Mouse (Mus musculus) embryonic facial prominence, embryonic 10.5 days (tissue): ENCODE results near the gene Erg28. TPM values are rescaled to one million over a fixed set of nuclear protein-coding genes. Genes with fewer than 3 reads are reported as not detected.

Experiments
- DNase-seq: peaks from one replicate; pipeline ENCODE4 v3.0.0-alpha.2; 2017; ENCODE audit warnings: low spot score
- H3K27ac ChIP-seq: fragments of 300-500 bp; sonication (generic); replicated peaks from 2 replicates; pipeline ENCODE4 v1.5.1; 2016; ENCODE audit warnings: mild to moderate bottlenecking
- H3K27me3 ChIP-seq: fragments of 300-500 bp; sonication (generic); replicated peaks from 2 replicates; pipeline ENCODE4 v1.6.1; 2016; ENCODE audit warnings: low read depth, mild to moderate bottlenecking; ENCODE audit not compliant: poor library complexity, severe bottlenecking
- H3K36me3 ChIP-seq: fragments of 300-500 bp; sonication (generic); replicated peaks from 2 replicates; pipeline ENCODE4 v1.6.1; 2016; ENCODE audit warnings: mild to moderate bottlenecking, moderate library complexity
- H3K4me1 ChIP-seq: fragments of 300-500 bp; sonication (generic); 2 replicates; pipeline ENCODE4 v1.6.1; 2016
- H3K4me3 ChIP-seq: fragments of 300-500 bp; sonication (generic); 2 replicates; pipeline ENCODE4 v1.5.1; 2016; ENCODE audit warnings: mild to moderate bottlenecking, moderate library complexity
- H3K9me3 ChIP-seq: fragments of 300-500 bp; sonication (generic); 2 replicates; pipeline ENCODE4 v1.6.1; 2016; ENCODE audit warnings: mild to moderate bottlenecking
- WGBS: fragments of 180-500 bp; shearing (Covaris S2); methylation state at CpG from one replicate; pipeline ENCODE4 v1.1.7; 2016; 5-methylcytosine and 5-hydroxymethylcytosine counted together
- polyA plus RNA-seq: library from polyadenylated mRNA; unstranded; fragments of >200 nt; fragmentation: Nextera tagmentation; extraction: Ambion mirVana; gene quantifications from 2 replicates; pipeline ENCODE4 v1.2.1, GENCODE M21; 2016

The Erg28 gene
- polyA plus RNA-seq, 1 experiment from 2014 or later: 102 TPM

DNA sequence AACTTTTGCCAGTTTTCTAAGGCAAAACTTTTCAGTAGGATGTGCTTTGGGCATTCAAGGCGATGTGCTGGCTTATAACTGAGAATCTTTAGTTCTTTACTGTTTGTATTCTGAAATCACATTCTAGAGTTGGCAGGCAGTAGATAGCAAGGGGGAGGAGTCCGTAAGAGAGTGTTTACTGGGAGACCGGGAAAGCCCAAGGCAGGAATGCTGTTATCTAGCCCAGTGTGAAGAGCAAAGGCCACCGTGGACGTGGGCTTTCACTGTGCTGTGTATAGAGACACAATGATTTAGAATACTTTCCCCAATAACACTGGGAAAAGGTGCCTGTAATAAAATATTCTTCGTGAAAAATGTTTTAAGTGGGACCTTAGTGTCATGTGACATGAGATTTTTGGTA is 14.6 kb downstream of the Erg28 start:
- H3K36me3 ChIP-seq: peaks cover 43% of the 10 kb centered on the region
- H3K4me3 ChIP-seq: no peak overlapping the region
- H3K27me3 ChIP-seq: no peaks in the 10 kb centered on the region
- no peaks in the 10 kb centered on the region for H3K4me1 ChIP-seq
- WGBS: 78% methylated on average over 6 of the region's 6 CpGs
- no peak overlapping the region for H3K27ac ChIP-seq
- DNase-seq: no peak
- H3K9me3 ChIP-seq: no peaks in the 10 kb centered on the region

DNA sequence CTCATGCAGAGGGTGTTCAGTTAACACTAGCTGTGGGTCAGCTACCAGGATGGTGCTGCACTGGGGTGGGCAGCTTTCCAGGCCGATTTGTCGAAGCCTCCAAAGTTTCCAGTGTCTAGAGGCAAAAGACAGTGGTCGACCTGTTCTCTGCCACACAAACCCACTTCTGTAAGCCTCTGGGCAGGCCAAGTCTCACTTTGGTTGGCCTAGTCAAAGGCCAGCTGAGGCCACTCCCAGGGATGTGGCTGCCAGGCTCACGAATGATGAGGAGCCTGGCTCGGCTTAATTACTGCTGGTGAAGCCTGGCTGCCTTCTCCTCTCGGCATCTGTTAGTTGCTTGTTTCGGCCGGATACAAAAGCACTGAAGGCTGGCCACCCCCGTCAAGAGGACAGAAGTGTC is 24.3 kb downstream of the Erg28 start:
- no peaks in the 10 kb centered on the region for H3K36me3 ChIP-seq
- no peak overlapping the region for H3K27ac ChIP-seq
- DNase-seq: no peak
- 41% methylated on average over 9 of the region's 9 CpGs for WGBS
- no peaks in the 10 kb centered on the region for H3K9me3 ChIP-seq
- no peaks in the 10 kb centered on the region for H3K27me3 ChIP-seq
- H3K4me1 ChIP-seq: peaks cover 6% of the 10 kb centered on the region
- H3K4me3 ChIP-seq: no peak overlapping the region

DNA sequence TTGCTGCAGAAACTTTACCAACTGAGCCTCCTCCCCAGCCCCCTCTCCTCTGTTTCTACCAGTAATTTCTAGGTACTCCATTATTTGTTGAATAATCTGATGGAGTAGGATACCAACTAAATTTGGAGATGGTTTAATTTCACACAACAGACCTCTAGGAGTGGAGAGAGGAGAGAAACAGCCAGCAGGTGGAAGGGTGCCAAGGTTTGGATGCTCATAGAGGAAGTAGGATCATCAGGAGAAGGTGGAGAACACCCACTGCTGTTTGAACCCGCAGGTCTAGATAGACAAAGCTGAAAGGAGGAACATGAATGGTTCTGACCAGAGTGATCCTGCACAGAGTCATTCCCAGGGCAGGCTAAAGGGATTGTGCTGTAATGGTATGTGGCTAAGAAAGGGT is 28.8 kb downstream of the Erg28 start:
- WGBS: 88% methylated on average over 1 of the region's 1 CpGs
- Histone ChIP-seq H3K27me3 (no peaks in the 10 kb centered on the region), H3K9me3 (no peaks in the 10 kb centered on the region), H3K36me3 (no peaks in the 10 kb centered on the region), H3K4me3 (no peak overlapping the region), H3K4me1 (peaks cover 9% of the 10 kb centered on the region), H3K27ac (no peak overlapping the region)
- DNase-seq: no peak

DNA sequence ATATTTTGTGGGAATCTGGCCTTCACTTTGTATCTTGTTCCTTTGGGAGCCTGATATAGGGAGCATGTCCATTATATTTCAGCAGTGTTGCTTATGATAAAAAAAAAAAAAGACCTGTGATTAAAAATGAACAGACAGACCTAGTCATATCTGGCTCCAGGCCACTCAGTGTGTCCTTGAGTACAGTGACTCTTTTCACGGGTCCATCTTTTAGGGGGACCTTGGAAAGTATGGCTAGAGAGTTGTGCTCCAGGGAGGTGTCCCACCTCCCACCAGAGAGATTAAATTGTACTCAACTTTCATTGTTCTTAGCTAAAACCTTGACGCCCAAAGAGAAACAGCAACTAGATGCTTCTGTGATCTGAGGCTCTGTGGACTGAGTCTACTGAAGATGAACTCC is 30.3 kb downstream of the Erg28 start:
- no peak overlapping the region for H3K4me3 ChIP-seq
- H3K36me3 ChIP-seq: no peaks in the 10 kb centered on the region
- no peak for DNase-seq
- 88% methylated on average over 2 of the region's 2 CpGs for WGBS
- no peak overlapping the region for H3K27ac ChIP-seq
- 0 out of 2 replicates have a peak, but pooled peaks cover 3% of the 10 kb centered on the region for H3K4me1 ChIP-seq
- H3K27me3 ChIP-seq: no peaks in the 10 kb centered on the region
- H3K9me3 ChIP-seq: no peaks in the 10 kb centered on the region

DNA sequence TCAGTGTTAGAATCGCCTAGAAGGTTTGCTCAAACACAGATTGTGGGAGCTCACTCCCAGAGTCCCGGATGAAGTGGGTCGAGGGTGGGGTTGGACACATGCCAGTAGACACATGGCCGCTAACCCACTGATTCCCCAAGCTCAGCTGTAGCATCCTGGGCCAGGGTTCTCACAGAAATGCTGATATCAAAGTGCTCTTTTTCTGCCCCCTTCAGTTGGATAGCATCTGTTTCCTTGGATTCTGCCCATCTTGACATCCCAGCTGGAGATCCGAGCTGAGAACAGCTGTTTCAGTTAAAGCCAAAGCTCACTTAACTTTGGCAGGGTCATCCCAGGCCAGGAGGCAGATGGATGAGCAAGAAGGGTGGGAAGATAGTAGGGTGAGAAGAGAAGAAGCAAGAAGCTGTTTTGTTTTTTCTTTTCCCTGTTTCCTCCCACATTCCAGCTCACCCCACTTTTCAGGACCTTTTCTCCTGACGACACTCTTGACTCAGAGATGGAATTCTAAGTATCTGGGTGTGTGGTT is 31.5 kb downstream of the Erg28 start:
- Histone ChIP-seq H3K27ac (no peak overlapping the region), H3K27me3 (no peaks in the 10 kb centered on the region), H3K9me3 (no peaks in the 10 kb centered on the region), H3K4me3 (no peak overlapping the region), H3K36me3 (no peaks in the 10 kb centered on the region), H3K4me1 (0 out of 2 replicates have a peak, but pooled peaks cover 3% of the 10 kb centered on the region)
- DNase-seq: no peak
- 77% methylated on average over 6 of the region's 6 CpGs for WGBS

DNA sequence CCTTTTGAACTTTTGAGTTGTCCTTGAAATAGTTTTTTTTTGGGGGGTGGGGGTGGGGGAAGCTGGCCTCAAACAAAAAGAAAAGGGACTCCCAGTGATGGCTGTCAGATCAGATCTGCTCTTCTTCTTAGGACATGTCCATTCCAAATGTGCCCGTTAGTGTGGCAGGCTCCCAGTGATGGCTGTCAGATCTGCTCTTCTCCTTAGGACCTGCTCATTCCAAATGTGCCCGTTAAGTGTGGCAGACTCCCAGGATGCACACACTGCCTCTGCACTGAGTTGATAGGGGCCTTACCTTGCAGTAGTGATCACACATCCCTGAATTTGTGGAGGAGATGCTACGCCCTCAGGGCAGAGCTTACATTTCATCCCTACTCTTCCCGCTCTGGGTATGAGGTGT is 32.2 kb downstream of the Erg28 start:
- H3K36me3 ChIP-seq: no peaks in the 10 kb centered on the region
- no peak overlapping the region for H3K4me3 ChIP-seq
- no peaks in the 10 kb centered on the region for H3K9me3 ChIP-seq
- no peak overlapping the region for H3K27ac ChIP-seq
- H3K4me1 ChIP-seq: 0 out of 2 replicates have a peak, but pooled peaks cover 3% of the 10 kb centered on the region
- DNase-seq: no peak
- 81% methylated on average over 4 of the region's 4 CpGs for WGBS
- H3K27me3 ChIP-seq: no peaks in the 10 kb centered on the region

DNA sequence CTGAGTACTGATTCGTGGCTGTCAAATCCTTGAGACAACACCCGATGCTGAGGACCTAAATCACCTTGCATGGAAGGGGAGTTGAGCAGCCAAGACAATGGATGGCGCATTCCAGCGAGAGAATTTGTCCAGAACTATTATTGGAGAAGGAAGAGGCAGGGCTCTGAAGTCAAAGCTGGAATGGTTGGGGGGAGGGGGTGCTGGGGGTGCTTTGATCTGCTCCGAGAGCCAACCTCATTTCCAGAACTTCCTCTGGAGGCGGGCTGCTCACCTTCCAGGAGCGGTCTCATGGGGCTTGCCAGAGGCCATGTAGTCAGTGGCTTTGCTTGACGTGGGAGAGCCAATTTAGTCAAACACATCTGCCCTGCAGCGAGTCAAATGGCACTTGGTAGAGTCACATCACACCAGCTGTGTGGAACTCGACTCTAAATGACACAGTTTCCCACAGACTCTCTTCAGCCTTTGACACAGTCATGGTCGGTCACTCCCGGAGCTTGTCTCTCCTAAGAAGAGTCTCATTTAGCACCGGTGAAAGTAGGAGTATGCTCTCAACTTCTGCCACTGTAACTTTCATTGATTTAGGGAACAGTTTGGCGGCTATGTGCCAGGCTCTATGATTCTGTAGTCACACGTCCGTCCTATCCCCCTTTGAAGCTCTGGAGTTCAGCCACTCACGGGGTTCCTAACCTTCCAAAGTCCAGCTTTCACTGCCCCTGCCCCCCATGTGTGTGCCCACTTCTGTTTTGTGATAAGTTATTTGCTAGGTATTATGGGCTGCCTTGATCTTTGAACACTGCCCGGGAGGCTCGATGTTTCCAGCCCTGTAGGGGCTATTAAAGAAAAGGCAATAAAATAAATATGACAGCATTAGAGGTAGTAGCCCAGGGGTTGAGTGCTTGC is 39.2 kb downstream of the Erg28 start:
- H3K27me3 ChIP-seq: no peaks in the 10 kb centered on the region
- no peaks in the 10 kb centered on the region for H3K36me3 ChIP-seq
- H3K4me3 ChIP-seq: no peak overlapping the region
- H3K27ac ChIP-seq: no peak overlapping the region
- H3K4me1 ChIP-seq: peaks cover 7% of the 10 kb centered on the region; the same call in 1 of the 2 replicates
- WGBS: 73% methylated on average over 19 of the region's 19 CpGs
- DNase-seq: no peak
- H3K9me3 ChIP-seq: no peaks in the 10 kb centered on the region

DNA sequence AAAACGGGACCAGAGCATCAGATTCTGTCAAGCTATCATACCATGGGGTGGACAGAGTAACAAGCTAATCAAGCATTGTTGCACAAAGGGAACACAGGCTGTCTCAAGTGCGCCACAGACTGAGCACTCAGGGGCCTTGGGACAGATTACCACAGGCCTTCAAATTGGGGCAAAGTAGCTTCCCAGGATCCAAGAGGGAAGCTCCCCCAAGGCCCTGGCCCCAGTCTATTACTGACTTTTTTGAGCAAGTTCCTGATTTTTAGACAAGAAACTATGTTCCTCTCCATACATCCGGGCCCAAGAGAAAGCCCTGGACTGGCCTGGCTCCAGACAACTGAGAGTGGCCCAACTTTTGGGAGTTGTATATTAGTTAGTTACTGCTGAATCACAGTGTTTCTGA is 42.7 kb downstream of the Erg28 start:
- 88% methylated on average over 3 of the region's 3 CpGs for WGBS
- no peaks in the 10 kb centered on the region for H3K27me3 ChIP-seq
- H3K9me3 ChIP-seq: no peaks in the 10 kb centered on the region
- no peak overlapping the region for H3K4me3 ChIP-seq
- H3K36me3 ChIP-seq: no peaks in the 10 kb centered on the region
- no peak for DNase-seq
- H3K4me1 ChIP-seq: peaks cover 16% of the 10 kb centered on the region
- H3K27ac ChIP-seq: no peak overlapping the region

DNA sequence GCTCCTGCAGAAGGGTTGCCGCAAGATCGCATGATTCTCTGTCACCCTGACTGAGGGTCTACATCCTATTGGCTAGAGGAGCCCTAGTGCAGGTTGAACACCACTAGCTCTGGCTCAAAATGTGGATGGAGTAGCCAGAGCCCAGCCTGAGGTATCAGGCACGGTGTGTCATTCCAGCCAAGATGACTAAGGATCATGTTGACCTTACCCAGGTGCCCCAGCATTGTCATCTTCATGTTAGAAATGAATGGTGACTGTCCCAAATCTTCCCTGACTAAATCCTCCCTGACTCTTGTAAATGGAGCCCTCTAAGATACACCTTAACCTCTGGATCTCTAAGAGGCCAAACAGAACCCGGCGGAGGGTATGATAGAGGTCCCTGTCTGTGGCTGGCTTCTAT is 44.6 kb downstream of the Erg28 start:
- Histone ChIP-seq H3K27me3 (no peaks in the 10 kb centered on the region), H3K4me3 (no peak overlapping the region), H3K9me3 (no peaks in the 10 kb centered on the region), H3K27ac (no peak overlapping the region), H3K4me1 (peaks cover 9% of the 10 kb centered on the region), H3K36me3 (no peaks in the 10 kb centered on the region)
- WGBS: 91% methylated on average over 5 of the region's 5 CpGs
- DNase-seq: no peak

DNA sequence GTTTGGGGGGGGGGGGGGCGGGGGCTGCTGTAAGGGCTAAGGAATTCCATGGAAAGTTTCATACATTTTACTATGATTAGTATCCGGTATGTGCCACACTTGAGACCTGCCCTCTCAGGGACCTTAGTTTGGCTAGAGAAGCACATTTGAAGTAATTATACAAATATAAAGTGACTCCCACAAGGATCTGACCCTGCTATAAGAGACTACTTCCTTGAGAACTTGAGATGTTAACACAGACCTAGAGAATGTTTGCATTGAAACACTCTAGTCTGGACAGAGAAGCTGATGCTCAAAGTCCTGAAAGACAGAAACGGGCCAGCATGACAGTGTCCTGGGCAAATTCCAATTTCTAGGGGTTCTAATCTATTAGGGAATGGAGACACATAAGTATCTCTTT is 45.4 kb downstream of the Erg28 start:
- Histone ChIP-seq H3K36me3 (no peaks in the 10 kb centered on the region), H3K27me3 (no peaks in the 10 kb centered on the region), H3K9me3 (peaks cover 1% of the 10 kb centered on the region), H3K4me3 (no peak overlapping the region), H3K4me1 (peaks cover 9% of the 10 kb centered on the region), H3K27ac (no peak overlapping the region)
- WGBS: 84% methylated on average over 3 of the region's 3 CpGs
- DNase-seq: no peak

DNA sequence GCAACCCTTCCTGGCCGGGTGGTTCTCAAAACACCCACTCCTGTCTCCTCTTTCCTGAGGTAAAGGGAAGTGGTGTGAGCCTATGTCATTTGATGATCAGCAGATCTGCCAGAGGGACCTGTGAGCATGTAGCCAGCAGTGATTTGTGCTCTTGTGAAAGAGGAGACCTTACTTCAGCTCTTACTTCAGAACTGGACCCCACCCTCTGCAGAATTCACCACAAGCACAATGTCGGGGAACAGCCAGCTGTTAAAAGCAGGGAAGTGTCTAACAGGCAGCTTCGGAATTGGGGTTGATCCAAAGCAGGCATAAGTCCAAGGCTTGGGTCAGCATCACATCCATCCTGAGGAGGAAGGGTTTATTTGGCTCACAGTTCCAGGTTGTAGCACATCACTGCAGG is 53.0 kb downstream of the Erg28 start:
- Histone ChIP-seq H3K9me3 (peaks cover 7% of the 10 kb centered on the region), H3K36me3 (no peaks in the 10 kb centered on the region), H3K27me3 (0 out of 2 replicates have a peak, but pooled peaks cover 5% of the 10 kb centered on the region), H3K27ac (no peak overlapping the region), H3K4me1 (no peaks in the 10 kb centered on the region), H3K4me3 (no peak overlapping the region)
- 73% methylated on average over 3 of the region's 3 CpGs for WGBS
- DNase-seq: no peak

DNA sequence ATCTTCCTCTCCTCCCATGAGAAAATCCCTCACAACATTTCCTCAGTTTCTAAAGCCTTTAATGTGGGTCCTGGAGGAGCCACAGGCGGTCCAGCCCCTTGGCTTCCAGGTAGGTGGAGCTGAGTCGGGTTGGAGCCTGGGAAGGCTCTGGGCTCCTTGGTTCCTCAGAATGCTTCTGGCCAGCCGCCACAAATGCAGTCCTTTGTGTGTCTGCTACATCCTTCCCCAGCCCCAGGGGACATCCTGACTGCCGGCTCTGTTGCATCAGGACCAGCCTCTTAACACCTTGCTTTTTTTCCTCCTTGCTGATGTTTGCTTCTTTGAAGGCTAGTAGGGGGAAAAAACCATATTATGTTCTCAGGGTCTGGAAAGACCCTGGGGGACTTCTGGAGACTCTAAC is 56.6 kb downstream of the Erg28 start:
- no peaks in the 10 kb centered on the region for H3K4me1 ChIP-seq
- no peak overlapping the region for H3K4me3 ChIP-seq
- H3K27me3 ChIP-seq: 0 out of 2 replicates have a peak, but pooled peaks cover 5% of the 10 kb centered on the region
- no peaks in the 10 kb centered on the region for H3K36me3 ChIP-seq
- WGBS: 49% methylated on average over 4 of the region's 4 CpGs
- H3K9me3 ChIP-seq: no peaks in the 10 kb centered on the region
- H3K27ac ChIP-seq: no peak overlapping the region
- DNase-seq: no peak

DNA sequence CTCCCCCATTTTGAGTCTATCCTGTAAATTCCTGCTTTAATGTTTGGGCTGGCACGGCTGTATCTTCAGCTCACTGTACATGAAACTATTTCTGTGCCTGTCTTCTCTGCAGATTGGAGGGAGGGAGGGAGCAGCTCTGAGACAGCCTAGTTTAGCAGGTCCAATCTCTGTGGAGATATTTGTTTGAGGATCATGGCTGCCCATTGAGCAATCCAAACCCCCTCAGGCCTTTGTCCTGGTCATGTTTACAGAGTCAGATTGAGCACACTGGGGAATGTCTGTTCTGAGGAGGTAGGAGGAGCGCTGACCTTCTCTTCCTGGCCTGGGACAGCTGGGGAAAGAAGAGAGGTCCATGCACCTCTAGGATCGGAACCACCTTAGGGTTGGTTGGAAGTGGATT is 58.1 kb downstream of the Erg28 start:
- H3K9me3 ChIP-seq: no peaks in the 10 kb centered on the region
- DNase-seq: no peak
- H3K4me3 ChIP-seq: no peak overlapping the region
- no peaks in the 10 kb centered on the region for H3K4me1 ChIP-seq
- 0 out of 2 replicates have a peak, but pooled peaks cover 5% of the 10 kb centered on the region for H3K27me3 ChIP-seq
- no peaks in the 10 kb centered on the region for H3K36me3 ChIP-seq
- no peak overlapping the region for H3K27ac ChIP-seq
- WGBS: 65% methylated on average over 3 of the region's 3 CpGs
